Mouse (Mus musculus) C2C12 (cell line): ENCODE results near the gene Npb.
A peak's percentile ranks its signal among the peaks of the same experiment; 100 is the strongest.

Experiments used
- CEBPB ChIP-seq: IDR thresholded peaks from one replicate; pipeline ENCODE4 v1.6.1; 2011; ENCODE audit warnings: low read depth, mild to moderate bottlenecking, control low read depth, moderate library complexity
- CTCF ChIP-seq: IDR thresholded peaks from one replicate; pipeline ENCODE4 v1.5.1; 2011; ENCODE audit not compliant: control insufficient read depth, insufficient read depth, insufficient read length
- FOSL1 ChIP-seq: IDR thresholded peaks from one replicate; pipeline ENCODE4 v1.8.0; 2011; ENCODE audit warnings: mild to moderate bottlenecking, low read length; ENCODE audit not compliant: poor library complexity, insufficient read depth, severe bottlenecking
- MAX ChIP-seq: IDR thresholded peaks from one replicate; pipeline ENCODE4 v1.6.1; 2011; ENCODE audit warnings: mild to moderate bottlenecking, control low read depth
- MYOD1 ChIP-seq: IDR thresholded peaks from one replicate; pipeline ENCODE4 v1.6.1; 2011; ENCODE audit warnings: low read depth; ENCODE audit not compliant: control insufficient read depth, insufficient read length

DNA sequence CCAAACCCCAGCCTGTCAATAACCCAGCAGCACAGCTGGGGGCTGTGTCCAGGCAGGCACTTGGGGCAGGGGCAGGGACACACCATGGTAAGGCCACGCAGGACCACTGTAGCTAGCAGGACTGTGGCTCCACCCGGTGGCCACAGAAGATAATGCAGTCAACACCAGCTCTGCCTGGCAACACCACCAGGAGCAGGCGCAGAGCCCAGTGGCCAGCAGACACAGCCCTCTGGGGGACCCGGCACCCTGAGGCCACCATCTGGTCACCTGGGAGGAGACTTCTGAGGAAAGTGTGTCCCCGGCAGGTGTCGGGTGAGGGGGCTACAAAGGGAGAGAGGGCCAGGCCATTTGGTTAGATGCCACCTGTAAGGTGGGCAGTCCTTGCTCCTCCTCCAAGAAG, 4.5 kb downstream of the Npb start:
- TF ChIP-seq CTCF = peak; percentile 93
- no peak for TF ChIP-seq MYOD1
- TF ChIP-seq MAX = no peak
- no peak for TF ChIP-seq CEBPB
- no peak for TF ChIP-seq FOSL1
